Mouse (Mus musculus) bone marrow macrophage, adult 2 months (primary cell): Measurements from ENCODE around the gene Dnajc10. TPM values are rescaled to one million over a fixed set of nuclear protein-coding genes. Genes with fewer than 3 reads are reported as not detected.

Experiments
- H3K27ac ChIP-seq: 2 replicates; pipeline ENCODE4 v1.5.1; 2012; ENCODE audit warnings: low read depth, low read length; ENCODE audit not compliant: insufficient read depth
- H3K4me1 ChIP-seq: 2 replicates; pipeline ENCODE4 v1.6.1; 2012; ENCODE audit warnings: low read length; ENCODE audit not compliant: control insufficient read depth, insufficient read depth
- H3K4me3 ChIP-seq: 2 replicates; pipeline ENCODE4 v1.5.1; 2012; ENCODE audit warnings: mild to moderate bottlenecking, low read length, moderate library complexity; ENCODE audit not compliant: insufficient read depth
- CTCF ChIP-seq: IDR thresholded peaks from 2 replicates; pipeline ENCODE4 v1.5.1; 2012; ENCODE audit warnings: low read depth, mild to moderate bottlenecking, low read length, moderate library complexity
- POLR2A ChIP-seq: IDR thresholded peaks from 2 replicates; pipeline ENCODE4 v1.6.1; 2012; ENCODE audit warnings: mild to moderate bottlenecking, low read depth, low read length, borderline replicate concordance
- polyA plus RNA-seq: library from polyadenylated mRNA; stranded (reverse); fragments of >200 nt; gene quantifications from 2 replicates; pipeline ENCODE4 v1.2.4, GENCODE M21; 2012; ENCODE audit not compliant: missing spikeins, insufficient read depth, insufficient read length

Dnajc10 gene
- polyA plus RNA-seq, 1 experiment, result 44.0 TPM

GRCm38 (mm10) chr2:80387668-80388067 lies 72.4 kb downstream of the Dnajc10 start:
- Histone ChIP-seq H3K4me3 (no peak overlapping the region), H3K4me1 (no peaks in the 10 kb centered on the region)
- no peak for TF ChIP-seq POLR2A
- no peak for TF ChIP-seq CTCF

DNA sequence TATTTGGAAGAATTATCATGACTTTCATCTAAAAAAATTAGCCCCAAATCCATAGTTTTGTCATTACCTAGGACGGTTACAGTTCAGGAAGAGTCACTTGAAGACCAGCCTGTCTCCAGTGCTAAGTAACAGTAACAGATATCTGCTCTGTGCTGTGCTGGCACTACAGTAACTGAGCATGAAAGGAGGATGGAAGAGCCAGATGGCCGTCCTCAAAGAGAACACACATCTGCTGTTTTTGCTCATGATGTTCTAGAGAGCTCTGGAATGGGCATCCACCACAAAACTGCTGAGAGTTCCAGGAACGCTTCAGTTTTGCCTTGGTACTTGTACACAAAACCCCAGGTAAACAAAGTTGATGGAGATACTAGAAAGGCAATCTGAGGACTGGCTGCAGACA lies 73.1 kb downstream of the Dnajc10 start:
- no peak overlapping the region for H3K27ac ChIP-seq
- H3K4me3 ChIP-seq, result no peak overlapping the region
- TF ChIP-seq POLR2A, result no peak
- TF ChIP-seq CTCF, result no peak
- no peaks in the 10 kb centered on the region for H3K4me1 ChIP-seq

More at GRCm38 (mm10) chr2:80387668-80388067, 72.4 kb downstream of the Dnajc10 start:
- no peak overlapping the region for H3K27ac ChIP-seq

DNA sequence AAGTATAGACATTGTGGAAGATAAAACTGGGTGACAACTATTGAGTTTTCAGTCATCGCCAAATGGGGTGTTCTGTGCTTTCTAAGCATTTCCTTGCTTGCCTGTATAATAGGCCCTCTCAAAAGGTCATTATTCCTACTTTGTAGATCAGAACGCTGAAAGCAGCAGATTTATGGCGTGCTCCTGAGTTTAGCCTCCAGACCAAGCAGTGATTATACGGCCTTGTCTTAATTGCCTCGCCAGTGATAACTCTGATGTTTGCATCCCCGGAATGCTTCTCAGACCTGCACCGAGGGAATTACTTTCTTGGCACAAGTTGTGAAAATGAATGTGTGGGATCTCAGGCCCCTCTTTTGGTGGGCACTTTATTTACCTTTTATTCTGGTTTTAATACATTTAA lies 80.8 kb downstream of the Dnajc10 start:
- Histone ChIP-seq H3K4me1 (no peaks in the 10 kb centered on the region), H3K27ac (no peak overlapping the region), H3K4me3 (no peak overlapping the region)
- TF ChIP-seq CTCF (no peak), POLR2A (no peak)

DNA sequence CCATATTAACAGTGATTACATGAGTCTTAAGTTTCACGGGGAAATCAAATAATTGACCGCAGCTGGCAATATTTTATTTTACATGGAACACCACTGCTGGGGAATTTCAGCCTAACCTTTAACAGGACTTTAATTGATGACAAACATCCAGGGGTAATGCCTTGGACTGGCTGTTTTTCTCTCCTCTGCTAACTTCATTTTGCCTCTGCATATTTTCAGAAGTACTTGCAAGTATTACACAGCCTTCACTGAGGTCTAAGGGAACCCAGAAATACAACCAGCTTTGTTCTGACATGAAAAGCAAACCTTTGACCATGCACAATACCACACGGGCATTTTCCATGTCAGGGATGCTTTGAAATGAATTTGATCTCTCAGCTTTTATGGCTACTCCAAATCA lies 81.6 kb downstream of the Dnajc10 start:
- Histone ChIP-seq H3K27ac (no peak overlapping the region), H3K4me3 (no peak overlapping the region), H3K4me1 (no peaks in the 10 kb centered on the region)
- no peak for TF ChIP-seq CTCF
- no peak for TF ChIP-seq POLR2A

GRCm38 (mm10) chr2:80398595-80399099 lies 83.4 kb downstream of the Dnajc10 start:
- Histone ChIP-seq H3K4me3 (no peak overlapping the region), H3K4me1 (no peaks in the 10 kb centered on the region), H3K27ac (no peak overlapping the region)
- TF ChIP-seq CTCF (no peak), POLR2A (no peak)

Other genes starting within 250 kb of the Dnajc10 start
- gene Pde1a, start 186.0 kb upstream of the Dnajc10 start, polyA plus RNA-seq, result not detected in 2 replicates
- not detected in 2 replicates for gene Prdx6b, start 23.0 kb upstream of the Dnajc10 start, polyA plus RNA-seq
- gene Frzb, start 132.2 kb downstream of the Dnajc10 start, polyA plus RNA-seq, result not detected in 2 replicates